Mouse (Mus musculus): ENCODE results near the gene Erbb2.

Erbb2 gene

DNA sequence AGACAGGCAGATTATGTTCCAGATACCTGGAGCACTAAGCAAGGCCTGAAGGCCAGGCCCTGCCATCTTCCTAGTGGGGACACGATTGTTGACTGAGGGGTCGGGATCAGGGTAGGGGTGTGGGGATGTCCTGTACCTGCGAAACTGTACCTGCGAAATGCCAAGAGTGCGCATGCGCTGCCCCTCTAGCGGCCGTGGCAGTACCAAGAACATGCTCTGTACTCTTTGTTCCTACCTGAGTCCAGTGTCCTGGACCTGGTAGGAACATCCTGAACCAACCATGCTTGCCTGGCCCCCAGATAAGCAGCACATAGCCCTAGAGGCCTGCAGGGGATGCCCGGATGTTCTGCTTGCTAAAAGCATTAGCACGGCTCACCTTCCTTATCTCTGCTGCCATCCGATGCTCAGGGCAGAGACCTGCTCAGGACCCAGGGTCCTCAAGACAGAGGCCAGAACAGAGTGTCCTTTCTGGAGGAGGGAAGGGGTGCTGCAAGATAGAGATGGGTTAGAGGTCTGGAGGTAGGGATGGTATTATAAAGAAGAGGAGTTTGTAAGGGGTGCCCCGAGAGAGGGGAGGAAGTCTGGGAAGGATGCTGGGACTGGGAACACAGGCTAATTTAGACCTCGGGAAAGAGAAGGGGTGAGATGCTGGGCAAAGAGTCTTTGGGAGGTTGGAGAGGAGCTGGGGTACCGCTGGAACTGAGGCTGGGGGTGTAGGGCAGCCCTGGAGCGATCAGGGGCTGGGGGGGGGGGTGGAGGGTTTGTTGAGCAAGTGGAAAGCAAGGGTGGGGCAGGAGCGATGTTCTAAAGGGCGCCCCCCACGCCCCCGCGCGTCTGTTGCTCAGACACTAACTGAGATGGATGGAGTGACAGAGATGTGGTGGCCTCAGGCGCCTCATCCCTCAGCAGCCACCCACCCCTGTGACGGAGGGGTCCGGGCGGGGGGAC, 26.4 kb upstream of the Erbb2 start, which contains the start of gene Pnmt:
Gene Pnmt, plus strand, starts transcription at position 813 of the 948 bp plus-strand sequence.
- DNase-seq (ENCODE audit: low spot score in 2 of 2): no peak

DNA sequence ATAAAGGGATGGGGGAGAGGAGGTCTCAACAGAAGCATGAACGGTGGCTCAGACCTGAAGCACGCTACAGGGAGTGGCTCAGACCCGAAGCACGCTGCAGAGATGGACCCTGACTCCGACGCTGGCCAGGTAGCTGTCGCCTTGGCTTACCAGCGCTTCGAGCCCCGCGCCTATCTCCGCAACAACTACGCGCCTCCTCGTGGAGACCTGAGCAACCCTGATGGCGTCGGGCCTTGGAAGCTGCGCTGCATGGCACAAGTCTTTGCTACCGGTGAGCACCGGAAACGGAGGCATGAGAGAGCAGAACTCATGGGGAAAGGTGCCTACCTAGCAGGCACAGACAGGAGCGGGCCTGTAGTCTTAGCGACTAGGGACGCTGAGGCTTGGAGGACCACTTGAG, 25.7 kb upstream of the Erbb2 start:
- DNase-seq (ENCODE audit: low spot score in 2 of 2): no peak

DNA sequence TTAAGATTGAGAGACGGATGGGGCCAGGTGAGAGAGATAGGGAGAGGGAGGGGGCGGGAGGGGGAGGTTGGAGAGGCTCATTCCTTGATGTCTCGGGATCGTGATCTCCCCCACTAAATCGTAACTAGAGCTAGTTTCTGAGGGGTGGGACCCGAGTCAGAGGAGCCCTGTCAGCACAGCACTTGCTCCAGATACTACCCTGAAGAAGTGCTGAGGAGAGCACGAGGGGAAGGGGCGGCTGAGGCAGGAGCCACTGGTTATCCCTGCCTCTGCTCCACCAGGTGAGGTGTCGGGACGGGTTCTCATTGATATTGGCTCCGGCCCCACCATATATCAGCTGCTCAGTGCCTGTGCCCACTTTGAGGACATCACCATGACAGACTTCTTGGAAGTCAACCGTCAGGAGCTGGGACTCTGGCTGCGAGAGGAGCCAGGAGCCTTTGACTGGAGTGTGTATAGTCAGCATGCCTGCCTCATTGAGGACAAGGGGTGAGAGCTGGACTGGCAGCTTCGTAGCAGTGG, 25.2 kb upstream of the Erbb2 start:
- DNase-seq (ENCODE audit: low spot score in 2 of 2): no peak

DNA sequence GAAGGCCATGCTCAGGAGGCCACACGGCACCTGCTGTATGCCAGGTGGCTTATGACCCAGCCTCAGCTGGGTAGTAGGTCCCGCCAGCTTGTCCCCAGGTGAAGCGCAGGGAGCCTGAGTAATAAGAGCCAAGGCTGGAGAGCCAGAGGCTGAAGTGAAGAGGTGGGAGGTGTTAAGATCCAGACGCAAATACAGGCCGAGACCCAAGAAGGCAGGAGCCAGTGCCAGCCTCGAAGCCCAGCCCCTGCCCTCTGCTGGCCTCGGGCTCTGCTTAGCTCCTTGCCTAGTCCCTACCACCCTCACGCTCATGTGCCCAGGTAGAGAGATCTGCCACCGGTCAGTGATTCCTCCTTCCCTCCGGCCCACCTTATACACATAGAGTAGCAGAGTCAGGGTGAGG, 24.0 kb upstream of the Erbb2 start:
- DNase-seq (ENCODE audit: low spot score in 2 of 2): no peak

DNA sequence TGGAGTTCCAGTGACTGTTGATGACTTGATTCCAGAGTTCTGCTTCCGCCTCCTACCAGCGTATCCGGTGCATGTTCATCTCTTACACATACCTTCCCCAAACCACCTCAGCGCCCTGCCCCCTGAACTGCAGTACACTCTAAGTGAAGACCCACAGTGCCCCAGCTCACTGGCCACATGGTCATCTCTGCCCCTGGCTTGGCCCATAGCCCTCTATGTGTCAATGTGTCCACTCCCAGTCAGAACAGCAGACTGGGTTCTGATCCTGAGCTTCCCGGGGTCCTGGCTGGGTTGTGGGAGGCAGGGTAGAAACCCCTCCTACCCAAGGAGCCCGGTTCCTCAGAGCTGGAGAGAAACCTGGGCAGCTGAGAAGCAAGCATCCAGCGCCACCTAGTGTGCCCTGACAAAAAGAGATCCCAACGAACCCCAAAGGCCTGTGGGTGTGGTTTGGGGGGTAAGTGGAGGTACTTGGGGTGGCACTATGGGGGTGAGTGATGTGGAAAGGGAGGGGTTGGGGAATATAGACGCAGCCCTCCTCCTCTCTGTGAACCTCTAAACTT, 23.0 kb upstream of the Erbb2 start:
- DNase-seq (ENCODE audit: low spot score in 2 of 2): peak; percentile 50 to 78

DNA sequence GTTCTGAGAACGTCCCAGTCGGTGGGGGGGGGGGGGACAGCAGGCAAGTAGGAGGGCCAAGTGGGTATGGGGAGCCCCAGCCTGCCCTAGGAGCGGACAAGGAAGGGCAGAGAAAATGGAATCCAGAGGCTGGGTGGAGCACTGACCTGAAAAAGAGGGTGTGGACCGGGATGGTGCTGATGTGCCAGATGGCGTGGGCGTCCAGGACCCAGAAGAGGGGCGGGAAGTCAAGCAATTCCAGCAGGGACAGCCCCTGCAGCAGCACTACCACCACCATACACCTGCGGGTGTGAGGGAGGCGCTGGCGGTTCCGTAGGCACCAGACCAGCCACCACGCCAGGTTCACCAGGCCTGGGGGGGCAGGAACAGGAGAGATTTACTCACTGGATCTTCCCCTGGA, 22.1 kb upstream of the Erbb2 start:
- DNase-seq (ENCODE audit: low spot score in 2 of 2): no peak

DNA sequence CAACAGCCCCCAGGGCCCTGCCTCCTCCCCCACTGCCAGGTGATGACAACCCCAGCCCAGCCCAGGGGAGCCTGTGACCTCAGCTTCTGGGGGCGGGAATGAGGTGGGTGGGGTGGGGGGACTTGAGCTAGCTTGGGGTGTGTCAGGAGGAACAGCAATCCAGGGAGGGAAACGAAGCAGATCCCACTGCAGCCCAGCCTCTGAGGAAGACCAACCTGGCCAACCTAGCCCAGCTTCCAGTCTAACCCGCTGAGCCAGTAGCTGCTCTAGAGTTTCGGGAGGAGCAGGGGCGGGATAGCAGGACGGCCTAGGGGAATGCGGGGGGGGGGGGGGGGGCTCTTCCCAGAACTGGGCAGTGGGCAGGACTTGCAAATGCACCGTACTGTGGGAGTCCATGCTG, 20.2 kb upstream of the Erbb2 start:
- DNase-seq (ENCODE audit: low spot score in 2 of 2): no peak

DNA sequence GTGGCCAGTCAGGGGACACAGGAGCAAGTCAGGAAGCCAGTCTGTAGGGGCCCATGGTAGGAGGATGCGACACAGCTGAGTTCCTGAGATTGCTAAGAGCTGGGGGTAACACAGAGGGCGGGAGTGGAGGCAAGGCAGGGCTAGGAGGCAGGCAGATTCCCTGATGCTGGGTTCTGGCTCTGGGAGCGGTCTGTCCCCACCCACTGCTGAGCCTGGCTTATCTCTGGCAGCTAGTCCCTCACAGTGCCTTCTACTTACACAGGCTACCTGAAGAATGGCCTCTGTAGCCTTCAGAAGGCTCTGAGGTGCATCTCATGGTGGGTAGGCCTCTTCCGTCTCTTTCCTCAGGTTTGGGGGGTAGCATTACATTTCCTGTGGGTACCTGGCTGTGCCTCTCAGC, 19.6 kb upstream of the Erbb2 start:
- DNase-seq (ENCODE audit: low spot score in 2 of 2): peak in 1 of 2 experiments; percentile 54

DNA sequence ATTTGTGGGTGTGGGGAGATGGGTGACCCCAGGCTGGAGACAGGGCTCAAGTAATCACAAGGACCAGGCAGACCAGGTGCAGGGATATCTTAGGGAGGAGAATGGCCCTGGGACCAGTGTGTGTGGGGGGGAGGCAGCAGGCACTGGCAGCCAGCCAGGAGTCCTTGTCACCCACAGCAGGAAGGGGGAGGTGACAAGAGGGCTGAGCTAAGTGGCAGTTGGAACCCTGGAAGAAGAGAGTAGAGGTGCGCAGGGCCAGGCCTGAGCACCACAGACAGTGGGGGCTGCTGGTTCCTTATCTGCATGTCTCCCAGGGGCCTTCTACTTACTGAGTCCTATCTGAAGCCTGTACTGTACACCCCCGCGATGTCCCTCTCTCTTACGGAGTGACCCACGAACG, 19.0 kb upstream of the Erbb2 start:
- peak; percentile 76 to 88 for DNase-seq (ENCODE audit: low spot score in 2 of 2)

DNA sequence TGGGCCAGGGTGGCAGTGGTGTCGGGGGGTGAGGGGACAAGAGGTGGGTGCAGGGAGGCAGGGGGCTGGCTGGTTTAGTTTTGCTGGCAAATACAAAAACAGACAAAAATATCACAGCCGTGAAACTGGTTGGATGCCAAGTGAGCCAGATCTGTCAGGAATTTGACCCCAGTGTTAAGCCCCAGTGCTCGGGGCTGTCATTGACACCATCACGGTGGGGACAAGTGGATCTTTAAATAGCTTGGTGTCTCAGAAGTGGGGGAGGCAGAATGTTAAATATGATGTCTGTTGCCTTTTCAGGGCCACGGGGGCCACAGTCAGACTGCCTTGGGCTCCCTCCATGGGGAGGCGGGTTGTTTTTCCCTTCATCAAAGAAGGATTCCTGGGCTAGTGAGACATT, 18.0 kb upstream of the Erbb2 start:
- DNase-seq (ENCODE audit: low spot score in 2 of 2): no peak

DNA sequence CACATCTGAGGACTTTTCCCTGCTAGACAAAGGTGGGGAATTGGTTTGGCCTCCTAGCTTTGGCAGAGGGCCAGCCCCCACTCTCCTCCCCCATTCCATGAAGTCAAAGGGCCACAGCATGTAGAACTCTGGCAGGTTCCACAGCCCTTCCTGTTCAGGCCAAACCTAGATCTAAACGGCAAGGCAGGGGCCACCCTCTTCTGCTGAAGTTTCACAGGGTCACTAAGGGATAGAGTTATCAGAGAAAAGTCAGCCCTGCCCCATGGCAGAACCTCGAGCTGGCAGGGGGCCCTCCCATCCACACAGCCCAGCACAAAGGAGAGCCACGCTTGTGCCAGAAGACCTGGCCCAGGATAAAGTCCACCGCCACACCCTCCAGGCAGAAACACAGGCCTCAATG, 17.2 kb upstream of the Erbb2 start:
- DNase-seq (ENCODE audit: low spot score in 2 of 2): peak in 1 of 2 experiments; percentile 49

DNA sequence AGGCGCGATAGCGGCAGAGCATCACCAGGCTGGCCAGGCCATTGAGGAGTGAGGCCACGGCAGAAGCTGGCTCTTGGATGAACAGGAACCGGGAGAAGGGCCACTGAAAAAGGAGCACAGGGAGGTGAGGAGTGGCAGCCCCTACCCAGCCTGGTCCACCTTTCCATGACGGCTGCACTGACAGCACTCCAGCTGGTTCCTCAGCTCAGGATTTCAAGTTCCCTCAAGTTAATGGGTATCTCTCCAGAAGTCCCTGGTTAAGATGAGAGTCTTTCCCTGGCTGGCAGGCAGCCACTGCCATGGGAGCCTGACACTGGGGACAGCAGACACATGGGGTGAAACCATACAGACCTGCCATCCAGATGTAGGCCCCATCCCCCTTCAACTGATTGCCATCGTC, 14.3 kb upstream of the Erbb2 start:
- no peak for DNase-seq (ENCODE audit: low spot score in 2 of 2)

DNA sequence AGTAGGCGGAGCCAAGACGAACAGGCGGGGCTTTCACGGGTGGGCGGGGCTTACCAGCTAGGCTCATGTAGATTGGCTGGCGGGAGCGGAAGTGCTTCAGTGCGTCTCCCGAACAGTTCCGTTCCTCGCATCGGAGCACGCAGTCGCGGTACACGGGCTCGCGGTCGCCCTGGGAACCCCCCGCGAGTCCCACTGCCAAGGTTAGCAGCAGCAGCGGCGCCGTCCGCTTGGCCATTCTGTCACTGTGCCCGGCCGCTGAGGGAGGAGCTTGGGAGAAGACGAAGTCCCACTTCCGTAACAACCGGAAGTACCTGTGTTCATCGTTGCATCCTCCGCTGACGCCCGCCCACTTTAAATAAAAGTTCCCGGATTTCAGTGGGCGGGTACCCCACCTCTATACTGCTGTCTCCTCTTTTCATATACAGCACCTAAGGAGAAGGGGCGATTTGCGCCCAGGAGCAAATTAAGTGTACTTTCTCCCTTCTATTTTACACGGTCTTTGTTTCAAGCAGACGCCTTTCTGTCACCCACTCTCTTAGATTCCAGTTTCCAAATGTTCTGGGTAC, 12.0 kb upstream of the Erbb2 start, which contains the start of gene Pgap3:
Gene Pgap3, minus strand, starts transcription at position 330 of the 566 bp plus-strand sequence.
- peak; percentile 84 to 92 for DNase-seq (ENCODE audit: low spot score in 2 of 2)

DNA sequence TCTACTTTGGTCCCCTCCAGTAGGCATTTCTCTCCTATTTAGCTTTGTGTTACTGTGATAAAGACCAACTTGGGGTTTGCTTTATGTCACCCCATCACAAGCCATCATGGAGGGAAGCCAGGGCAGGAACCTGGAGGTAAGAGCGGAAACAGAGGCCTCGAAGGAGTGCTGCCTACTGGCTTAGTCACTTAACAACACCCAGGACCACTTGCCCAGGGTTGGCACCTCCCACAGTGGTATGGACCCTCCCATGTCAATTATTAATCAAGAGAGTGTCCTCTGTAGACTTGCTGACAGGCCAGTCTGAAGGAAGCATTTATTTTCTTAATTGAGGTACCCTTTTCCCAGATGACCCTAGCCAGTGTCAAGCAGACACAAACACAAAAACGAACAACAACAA, 11.5 kb upstream of the Erbb2 start:
- no peak for DNase-seq (ENCODE audit: low spot score in 2 of 2)

DNA sequence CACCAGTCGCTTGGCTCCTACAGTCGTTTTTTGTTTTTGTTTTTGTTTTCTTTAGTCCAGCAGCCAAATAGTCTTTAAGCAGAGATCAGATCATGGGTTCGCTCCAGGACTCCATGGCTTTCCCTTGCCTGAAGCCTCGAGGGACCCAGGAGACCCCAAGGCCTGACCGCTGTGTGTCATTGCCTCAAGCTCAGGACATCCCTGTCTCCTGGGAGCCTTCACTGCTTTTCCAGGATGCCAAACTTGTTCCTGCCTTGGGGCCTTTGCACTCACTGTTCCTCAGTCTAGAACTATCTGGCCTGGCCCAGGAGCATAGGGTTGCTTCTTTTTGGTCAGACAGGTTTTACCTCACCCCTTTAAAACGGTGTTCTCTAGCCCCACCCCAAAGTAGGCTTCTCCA, 5.6 kb upstream of the Erbb2 start:
- DNase-seq (ENCODE audit: low spot score in 2 of 2): no peak

DNA sequence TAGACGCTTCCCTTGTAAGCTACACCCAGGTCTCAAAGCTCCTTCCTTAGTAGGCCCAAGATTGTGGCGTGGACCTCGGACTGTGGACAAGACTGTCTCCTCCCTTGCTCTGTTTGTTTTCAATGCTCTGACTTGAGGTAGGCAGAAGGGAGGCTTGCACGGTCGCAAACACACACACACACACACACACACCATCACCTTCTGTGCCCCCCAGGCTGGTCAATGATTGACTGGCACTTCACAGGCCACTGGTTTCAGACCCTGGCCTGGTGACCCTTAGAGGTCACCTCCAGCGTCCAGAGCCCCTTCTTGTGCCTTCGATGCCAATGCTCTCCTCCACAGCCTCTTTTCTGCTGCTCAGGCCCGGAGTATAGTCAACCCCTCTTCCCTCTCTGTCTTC, 3.4 kb upstream of the Erbb2 start:
- no peak for DNase-seq (ENCODE audit: low spot score in 2 of 2)

DNA sequence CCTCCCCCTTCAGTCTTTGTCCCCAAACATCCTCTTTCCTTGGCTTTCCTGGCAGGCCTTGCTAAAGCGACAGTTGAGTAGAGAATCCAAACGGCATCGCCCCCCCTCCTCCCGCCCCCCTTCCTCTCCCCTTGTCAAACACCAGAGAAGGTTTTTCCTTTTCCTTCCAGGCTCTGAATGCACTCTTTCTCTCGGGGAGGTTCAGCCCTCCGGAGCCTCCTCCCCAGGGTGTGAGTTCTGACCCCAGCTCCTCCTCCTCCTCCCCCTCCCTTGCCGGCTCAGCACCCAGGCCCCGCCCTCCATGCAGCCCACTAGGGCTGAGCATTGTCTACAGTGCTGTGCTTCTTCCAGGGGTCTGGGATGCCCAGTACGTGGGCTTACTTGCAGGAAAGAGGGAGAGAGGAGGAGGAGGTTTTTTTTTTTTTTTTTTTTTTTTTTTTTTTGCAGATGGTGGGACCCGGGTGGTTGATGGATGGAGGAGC, 2.9 kb upstream of the Erbb2 start:
- DNase-seq (ENCODE audit: low spot score in 2 of 2): no peak

DNA sequence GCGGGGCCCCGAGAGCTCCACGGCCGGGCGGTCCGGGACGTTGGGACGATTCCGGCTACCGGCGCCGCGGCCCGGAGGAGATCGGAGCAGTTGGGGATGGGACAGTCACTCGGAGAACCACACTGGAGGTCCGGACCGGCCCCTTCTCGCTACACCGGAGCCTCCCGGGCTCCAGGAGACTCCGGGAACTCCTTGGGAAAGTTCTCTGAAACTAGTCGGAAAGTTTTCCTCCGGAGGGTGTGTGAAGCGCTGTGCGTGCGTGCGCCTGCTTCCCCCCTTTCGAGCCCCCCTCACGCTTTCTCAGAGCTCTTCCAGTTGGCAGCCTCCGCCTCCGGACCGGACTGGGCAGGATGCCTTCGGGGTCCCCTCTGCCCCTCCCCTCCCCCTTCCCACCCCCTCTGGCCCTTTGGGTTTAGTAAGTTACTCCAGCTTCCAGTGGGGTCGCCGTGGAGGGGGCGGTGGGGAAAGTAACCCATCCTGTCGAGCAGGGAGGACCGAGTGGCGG, 579 bp downstream of the Erbb2 start:
- no peak for DNase-seq (ENCODE audit: low spot score in 2 of 2)

DNA sequence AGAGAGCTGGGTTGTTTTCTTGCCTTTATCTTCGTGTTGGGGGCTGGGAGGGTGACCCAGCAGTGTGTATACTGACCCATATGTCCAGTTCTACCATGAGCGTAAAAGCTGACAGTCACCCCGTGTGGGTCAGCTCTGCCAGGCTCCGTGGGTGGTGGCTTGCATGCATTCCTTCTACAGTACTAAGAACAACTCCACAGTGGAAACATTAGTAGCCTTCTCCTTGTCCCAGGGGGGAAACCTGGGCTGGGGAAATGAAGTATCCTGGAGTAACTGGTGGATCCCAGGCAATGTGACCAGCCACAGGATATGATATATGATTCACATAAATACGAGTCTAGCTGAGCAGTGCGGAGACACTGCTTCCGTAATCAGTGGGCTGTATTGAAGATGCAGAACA, 1.5 kb downstream of the Erbb2 start:
- no peak for DNase-seq (ENCODE audit: low spot score in 2 of 2)

DNA sequence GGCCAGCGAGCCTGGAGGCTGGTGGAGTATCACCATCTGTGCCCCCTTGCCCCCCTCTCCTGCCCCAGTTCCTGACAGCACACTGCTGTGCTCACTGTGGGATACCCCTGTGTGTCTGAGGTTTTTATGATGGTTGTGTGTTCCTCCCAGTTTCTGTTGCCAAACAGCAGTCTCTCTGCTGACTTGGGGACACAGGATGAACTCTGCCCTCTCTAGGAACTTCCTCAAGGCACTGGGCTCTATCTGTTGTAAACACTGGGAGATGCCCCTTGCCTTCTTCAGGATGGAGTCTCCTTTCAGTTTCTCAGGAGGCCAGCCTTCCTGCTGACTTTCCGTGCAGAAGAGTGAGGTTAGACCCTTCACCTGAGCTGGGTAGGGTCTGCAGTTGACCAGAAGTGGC, 1.9 kb downstream of the Erbb2 start:
- no peak for DNase-seq (ENCODE audit: low spot score in 2 of 2)

DNA sequence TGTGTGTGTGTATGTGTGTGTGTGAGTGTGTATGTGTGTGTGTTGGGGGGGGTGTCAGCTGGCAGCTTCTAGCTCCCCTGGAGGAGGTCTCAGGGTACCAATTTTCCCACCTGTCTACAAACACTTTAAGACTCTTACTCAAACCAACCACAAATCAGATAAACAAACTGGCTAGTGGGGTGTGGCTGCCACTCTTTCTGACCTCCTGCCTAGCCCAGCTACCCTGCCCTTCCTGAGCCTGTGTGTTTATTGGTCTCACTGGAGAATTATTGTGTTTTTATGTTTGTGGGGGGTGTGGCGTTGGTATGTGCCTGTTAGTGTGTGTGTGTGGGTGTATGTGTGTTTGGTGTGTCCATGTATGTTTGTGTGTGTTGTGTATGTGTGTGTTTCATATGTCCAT, 4.8 kb downstream of the Erbb2 start:
- DNase-seq (ENCODE audit: low spot score in 2 of 2): no peak

DNA sequence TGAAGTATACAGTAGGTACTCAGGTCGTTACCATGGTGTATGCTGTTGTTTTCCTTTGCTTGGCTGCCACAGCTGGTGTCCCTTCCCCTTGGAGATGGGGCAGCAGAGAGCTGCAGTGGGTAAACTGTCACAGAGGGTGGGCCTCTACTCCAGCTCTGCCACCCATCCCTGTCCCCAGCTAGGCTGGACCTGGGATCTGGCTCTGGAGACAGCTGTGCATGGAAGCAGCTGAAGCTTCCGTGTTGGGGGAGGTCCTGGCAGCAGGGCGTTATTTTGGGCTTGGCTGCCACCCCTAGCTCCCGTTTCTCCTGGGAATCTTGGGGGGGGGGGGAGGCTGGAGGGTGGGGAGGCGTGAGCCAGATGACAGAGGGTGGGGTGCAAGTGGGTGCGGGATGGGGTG, 6.0 kb downstream of the Erbb2 start:
- DNase-seq (ENCODE audit: low spot score in 2 of 2): no peak

Measured in spleen, postnatal 4 days (tissue).